Mouse (Mus musculus) testis, postnatal 14 days (tissue): ENCODE measurements around the gene Plekhg1.

Source experiments
- DNase-seq: peaks from one replicate; pipeline ENCODE4 v3.0.0; 2021; ENCODE audit warnings: low spot score

Plekhg1 gene

GRCm38 (mm10) chr10:3888510-3888909, 148.3 kb downstream of the Plekhg1 start:
- no peak for DNase-seq

DNA sequence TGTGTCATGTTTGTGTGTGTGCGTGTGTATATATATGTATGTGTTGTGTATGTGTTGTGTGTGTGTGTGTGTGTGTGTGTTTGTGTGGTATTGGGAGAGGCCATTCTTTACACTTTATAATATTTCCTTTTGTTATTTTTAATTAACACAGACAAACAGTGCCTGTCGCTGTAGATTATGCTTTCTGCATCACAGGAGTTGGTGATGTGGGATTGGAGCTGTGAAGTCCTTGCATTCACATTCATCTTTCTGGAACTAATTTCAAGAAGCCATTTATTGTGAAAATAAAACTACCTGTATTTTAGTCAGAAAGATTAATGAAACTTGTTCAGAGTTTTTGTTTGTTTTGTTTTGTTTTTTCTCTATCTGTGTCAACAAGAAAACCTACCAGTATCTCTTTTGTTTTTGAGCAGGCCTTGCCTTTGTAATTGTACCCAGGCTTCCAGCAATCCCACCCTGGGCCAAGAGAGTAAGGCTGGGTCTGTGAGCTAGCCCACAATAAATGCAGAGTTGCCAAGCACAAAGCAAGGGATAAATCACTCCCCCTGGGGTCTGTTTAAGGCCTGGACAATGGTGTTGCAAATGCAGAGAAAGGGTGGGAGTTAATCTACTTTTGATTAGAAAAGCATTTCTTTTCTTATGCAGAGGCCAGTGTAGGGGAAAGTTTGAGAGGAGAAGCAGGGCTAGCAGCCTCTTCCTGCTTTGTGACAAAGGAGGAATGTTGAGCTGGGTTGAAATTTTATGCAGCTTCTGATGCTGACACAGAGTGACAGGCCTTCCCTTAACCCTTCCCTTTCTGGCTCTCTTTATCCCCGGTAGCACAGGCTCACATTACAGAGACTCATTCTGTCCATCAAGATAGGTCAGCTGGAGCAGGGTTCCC, 151.5 kb downstream of the Plekhg1 start:
- DNase-seq, result no peak

- DNase-seq, result no peak
These were observed 152.2 kb downstream of the Plekhg1 start for GRCm38 (mm10) chr10:3892368-3892767.

GRCm38 (mm10) chr10:3898068-3898467, 157.9 kb downstream of the Plekhg1 start:
- no peak for DNase-seq

GRCm38 (mm10) chr10:3900416-3900956, 160.3 kb downstream of the Plekhg1 start:
- no peak for DNase-seq

DNA sequence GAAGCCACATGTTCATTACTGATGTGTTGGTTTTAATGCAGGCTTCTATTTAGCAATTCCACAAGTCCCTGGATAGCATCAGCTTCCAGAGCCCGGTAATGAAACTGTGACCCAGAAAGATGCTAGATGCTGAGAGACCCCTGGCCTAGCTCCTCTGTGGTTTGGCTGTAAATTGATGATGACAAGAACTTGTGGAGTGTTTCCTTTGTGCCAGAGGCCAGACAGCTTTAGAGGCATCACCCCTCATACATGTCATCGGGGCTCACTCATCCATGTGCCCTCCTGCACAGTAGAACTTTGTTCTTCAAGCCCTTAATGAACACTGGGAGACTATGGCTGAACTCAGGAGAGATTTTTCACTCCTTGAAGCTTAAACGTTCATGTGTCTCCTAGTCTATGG, 165.6 kb downstream of the Plekhg1 start:
- no peak for DNase-seq

DNA sequence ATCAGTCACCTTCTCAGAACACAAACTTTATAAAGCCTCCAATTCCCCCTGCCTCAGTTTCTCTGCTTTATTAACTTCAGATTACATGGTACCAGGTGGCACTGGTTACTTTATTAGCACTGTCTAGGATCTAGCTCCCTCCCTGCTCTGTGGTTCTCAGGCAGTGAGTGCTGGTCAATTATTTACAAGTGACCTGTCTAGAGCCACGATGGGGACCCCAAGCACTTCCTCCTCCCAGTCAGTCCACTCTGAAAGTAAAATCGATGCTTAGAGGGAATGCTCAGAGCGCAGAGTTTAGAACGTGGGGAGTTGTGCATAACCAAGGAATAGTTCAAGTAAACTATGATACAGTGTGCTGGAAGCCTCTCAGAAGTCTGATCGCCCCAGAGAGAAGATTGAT, 173.9 kb downstream of the Plekhg1 start:
- DNase-seq, result no peak

DNA sequence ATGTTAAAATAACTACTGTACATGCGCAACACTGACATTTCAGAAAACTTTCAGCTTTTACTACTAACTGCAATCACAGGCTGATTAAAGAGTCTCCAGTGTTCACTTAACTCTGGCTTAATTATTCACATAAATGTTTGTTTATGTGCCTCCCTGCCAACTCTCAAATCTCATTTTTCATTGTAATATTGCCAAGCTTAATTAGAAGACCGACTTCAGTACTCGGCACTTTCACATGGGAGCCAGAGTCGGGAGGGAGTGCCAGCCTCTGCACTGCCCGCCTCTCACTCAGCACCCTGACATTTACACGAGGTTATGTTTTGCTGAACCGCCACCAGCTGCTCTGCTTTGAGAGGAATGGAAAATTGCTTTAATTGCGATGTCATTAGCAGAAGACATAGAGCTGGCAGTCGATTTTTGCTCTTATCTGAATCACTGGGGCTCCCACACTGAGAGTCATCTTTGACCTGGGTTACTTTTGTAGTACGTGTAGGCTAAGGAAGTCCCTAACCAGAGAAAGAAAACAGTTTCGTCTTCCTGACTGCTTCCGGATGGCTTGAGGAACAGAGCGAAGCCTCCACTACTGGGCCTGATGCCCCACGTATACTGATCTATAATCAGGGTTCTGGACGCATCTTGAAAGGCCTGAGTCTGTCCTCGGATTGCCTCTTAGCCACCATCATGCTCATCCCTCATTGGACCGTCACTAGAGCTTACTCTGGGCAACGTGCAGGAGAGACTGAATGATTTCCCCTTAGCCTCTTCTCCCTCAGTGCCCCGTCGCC, 180.4 kb downstream of the Plekhg1 start:
- no peak for DNase-seq

- no peak for DNase-seq
These were observed 187.9 kb downstream of the Plekhg1 start for GRCm38 (mm10) chr10:3928008-3928545.

- DNase-seq, result no peak
These were observed 191.7 kb downstream of the Plekhg1 start for GRCm38 (mm10) chr10:3931831-3932230.

DNA sequence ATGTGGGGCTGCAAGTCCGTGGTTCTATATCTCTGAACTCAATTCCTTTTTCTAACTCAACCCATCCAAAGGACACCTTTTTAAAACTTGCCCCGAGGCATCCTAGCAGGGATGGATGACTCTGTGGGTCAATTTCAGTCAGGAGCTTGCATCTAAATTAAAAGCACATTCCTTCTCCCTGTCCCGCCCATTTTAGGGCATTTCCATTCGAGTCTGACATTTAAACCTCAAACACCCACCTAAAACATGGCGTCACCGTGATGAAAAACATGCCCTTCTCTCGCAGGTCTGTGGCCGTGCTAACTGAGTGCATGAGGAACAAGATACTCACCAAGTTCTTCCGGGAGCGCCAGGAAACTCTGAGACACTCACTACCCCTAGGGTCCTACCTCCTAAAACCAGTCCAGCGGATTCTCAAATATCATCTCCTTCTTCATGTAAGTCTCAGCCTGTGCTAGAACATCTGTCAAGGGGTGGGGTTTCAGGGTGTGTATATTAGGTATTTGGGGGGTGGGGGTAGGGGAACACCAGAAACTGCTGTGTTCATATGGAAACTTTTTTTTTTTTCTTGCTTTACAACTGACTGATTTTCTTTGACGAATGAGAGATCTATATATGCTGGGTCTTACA, 193.3 kb downstream of the Plekhg1 start:
- no peak for DNase-seq

DNA sequence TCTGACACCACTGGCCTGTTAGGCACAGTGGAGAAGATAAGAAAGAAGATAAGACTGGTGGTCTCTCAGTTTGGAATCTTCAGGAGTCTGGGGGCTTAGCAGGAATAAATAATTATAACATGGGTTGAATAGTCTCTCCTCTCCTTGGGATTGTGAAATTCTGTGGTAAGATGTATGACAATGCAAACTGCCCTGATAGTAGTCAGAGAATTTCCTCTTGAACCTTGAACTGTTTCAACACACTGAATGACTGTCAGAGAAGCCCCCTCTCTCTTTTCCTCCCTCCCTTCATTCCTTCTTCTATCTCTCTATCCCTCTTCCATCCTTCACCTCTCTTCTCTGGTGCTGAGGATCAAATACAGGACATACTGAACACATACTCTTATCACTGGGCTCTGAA, 196.7 kb downstream of the Plekhg1 start:
- DNase-seq, result no peak

- no peak for DNase-seq
These were observed 199.9 kb downstream of the Plekhg1 start for GRCm38 (mm10) chr10:3939895-3940595.

GRCm38 (mm10) chr10:3940596-3940975, 200.4 kb downstream of the Plekhg1 start:
- DNase-seq, result no peak

- peak; percentile 24 for DNase-seq
These were observed 201.0 kb downstream of the Plekhg1 start for GRCm38 (mm10) chr10:3941054-3941757.

DNA sequence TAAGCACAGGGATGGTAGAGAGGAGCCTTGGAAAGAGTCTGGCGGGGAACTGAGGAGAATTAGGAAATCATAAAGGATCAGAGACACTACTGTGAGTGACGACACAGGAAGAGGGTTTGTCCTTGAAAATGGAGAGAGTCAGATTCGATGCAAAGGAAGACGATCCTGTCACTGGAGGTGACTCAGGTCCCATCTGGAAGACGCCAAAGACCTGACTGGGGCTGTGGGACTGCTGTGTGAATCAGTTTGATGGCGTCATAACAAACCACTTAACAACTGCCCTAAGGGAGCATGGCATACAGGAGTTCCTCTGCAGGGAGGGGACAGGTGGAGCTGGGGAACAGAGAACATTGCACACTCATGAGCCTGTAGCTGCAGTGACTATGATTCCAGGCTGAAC, 202.1 kb downstream of the Plekhg1 start:
- no peak for DNase-seq

DNA sequence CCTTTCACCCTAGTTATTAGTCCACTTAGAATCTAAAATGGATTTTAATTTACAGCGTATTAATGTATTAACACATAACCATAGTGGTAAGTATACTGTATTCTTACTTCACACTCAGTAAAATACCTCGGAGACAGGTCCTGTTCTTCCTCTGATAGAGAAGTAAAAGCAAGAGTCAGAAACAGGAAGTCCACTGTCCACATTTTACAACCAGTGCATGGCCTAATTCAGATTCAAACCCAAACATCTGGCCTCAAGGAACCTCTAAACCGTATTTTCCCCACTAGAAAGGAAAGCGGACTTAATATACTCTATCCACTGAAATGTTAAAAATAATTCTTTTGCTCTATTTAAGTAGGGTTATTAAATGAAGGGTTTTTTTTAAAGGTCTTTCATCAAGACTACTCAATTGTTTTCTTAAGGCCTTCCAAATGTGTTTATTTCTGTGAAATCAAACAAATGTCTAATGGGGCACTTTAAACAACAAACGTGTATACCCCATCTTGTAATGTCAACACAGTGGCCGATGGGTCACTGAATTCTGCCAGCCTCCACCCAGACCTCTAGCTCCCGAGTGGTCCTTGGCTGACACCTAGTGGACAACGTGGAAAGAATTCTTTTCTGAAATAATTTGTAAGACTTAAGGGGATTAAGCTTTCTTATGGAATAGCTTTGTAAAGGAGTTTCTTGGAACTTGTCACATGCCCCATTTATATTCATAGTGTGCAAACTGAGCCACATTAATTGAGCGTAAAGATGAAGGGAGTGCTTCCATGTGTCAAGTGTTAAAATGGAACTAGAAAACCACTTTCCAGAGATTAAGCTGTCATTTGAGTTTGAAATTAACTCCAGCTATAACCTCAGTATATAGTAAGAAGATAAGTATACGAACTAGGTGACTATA, 203.6 kb downstream of the Plekhg1 start:
- peak; percentile 32 for DNase-seq

DNA sequence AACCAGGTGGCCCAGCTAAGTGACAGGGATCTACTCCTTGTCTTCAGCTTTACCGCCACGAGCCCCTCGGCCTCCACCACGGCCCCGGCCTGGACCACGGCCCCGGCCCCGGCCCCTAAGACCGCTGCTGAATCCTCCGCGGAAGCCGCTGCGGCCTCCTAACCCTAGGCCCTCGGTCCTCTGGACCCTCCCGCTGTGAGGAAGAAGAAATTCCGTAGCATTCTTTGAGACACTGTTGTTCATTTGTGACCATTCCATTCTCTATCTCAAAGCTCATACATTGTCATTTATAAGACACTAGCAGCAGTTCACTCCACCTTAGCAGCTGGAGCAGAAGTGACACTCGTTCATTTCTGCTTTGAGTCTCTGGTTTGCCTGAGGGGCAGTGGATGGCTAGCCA, 206.7 kb downstream of the Plekhg1 start:
- DNase-seq, result no peak

GRCm38 (mm10) chr10:3947346-3947745, 207.2 kb downstream of the Plekhg1 start:
- DNase-seq, result no peak

- no peak for DNase-seq
These were observed 209.1 kb downstream of the Plekhg1 start for GRCm38 (mm10) chr10:3949306-3949705.
